Mouse (Mus musculus): ENCODE data around the gene Eva1c. TPM values are rescaled to one million over a fixed set of nuclear protein-coding genes. Genes with fewer than 3 reads are reported as not detected.

Eva1c gene
- polyA plus RNA-seq, 1 experiment from 2014 or later = 3.1 TPM

- ATAC-seq (ENCODE audit: insufficient number of reproducible peaks, low FRiP score, low TSS enrichment, low read depth) = peak; percentile 47; the same call in 1 of the 2 replicates
- H3K9ac ChIP-seq = no peak overlapping the region
- H3K4me1 ChIP-seq = peaks cover 28% of the 10 kb centered on the region
- H3K4me2 ChIP-seq (replicated peaks) = no peak overlapping the region
- no peak overlapping the region for H3K27ac ChIP-seq (replicated peaks)
- no peaks in the 10 kb centered on the region for H3K9me3 ChIP-seq (replicated peaks)
- H3K27me3 ChIP-seq = no peaks in the 10 kb centered on the region
- H3K36me3 ChIP-seq = no peaks in the 10 kb centered on the region
- no peak overlapping the region for H3K4me3 ChIP-seq (replicated peaks)
- 20% methylated on average over 7 of the region's 7 CpGs for WGBS
These were observed 41.6 kb downstream of the Eva1c start for GRCm38 (mm10) chr16:90868129-90868528.

- Histone ChIP-seq H3K9me3 (replicated peaks) (no peaks in the 10 kb centered on the region), H3K4me3 (replicated peaks) (no peak overlapping the region), H3K9ac (no peak overlapping the region), H3K27ac (replicated peaks) (no peak overlapping the region), H3K4me1 (peaks cover 20% of the 10 kb centered on the region), H3K4me2 (replicated peaks) (no peak overlapping the region), H3K36me3 (no peaks in the 10 kb centered on the region), H3K27me3 (no peaks in the 10 kb centered on the region)
- no peak for ATAC-seq (ENCODE audit: insufficient number of reproducible peaks, low FRiP score, low TSS enrichment, low read depth)
- 84% methylated on average over 4 of the region's 4 CpGs for WGBS
These were observed 42.8 kb downstream of the Eva1c start for GRCm38 (mm10) chr16:90869361-90869760.

GRCm38 (mm10) chr16:90872936-90873335 lies 46.4 kb downstream of the Eva1c start:
- Histone ChIP-seq H3K4me1 (peaks cover 6% of the 10 kb centered on the region), H3K27me3 (no peaks in the 10 kb centered on the region), H3K4me2 (replicated peaks) (no peak overlapping the region), H3K36me3 (no peaks in the 10 kb centered on the region), H3K9ac (no peak overlapping the region), H3K27ac (replicated peaks) (no peak overlapping the region), H3K9me3 (replicated peaks) (no peaks in the 10 kb centered on the region), H3K4me3 (replicated peaks) (no peak overlapping the region)
- WGBS = 66% methylated on average over 8 of the region's 8 CpGs
- no peak for ATAC-seq (ENCODE audit: insufficient number of reproducible peaks, low FRiP score, low TSS enrichment, low read depth)

GRCm38 (mm10) chr16:90874536-90874935 lies 48.0 kb downstream of the Eva1c start:
- no peak for ATAC-seq (ENCODE audit: insufficient number of reproducible peaks, low FRiP score, low TSS enrichment, low read depth)
- Histone ChIP-seq H3K9me3 (replicated peaks) (no peaks in the 10 kb centered on the region), H3K27me3 (no peaks in the 10 kb centered on the region), H3K9ac (no peak overlapping the region), H3K36me3 (no peaks in the 10 kb centered on the region), H3K4me3 (replicated peaks) (no peak overlapping the region), H3K27ac (replicated peaks) (no peak overlapping the region), H3K4me2 (replicated peaks) (no peak overlapping the region), H3K4me1 (no peaks in the 10 kb centered on the region)
- WGBS = 62% methylated on average over 5 of the region's 5 CpGs

GRCm38 (mm10) chr16:90878135-90878860 lies 51.8 kb downstream of the Eva1c start:
- ATAC-seq (ENCODE audit: insufficient number of reproducible peaks, low FRiP score, low TSS enrichment, low read depth) = no peak
- Histone ChIP-seq H3K9ac (no peak overlapping the region), H3K4me3 (replicated peaks) (no peak overlapping the region), H3K27ac (replicated peaks) (no peak overlapping the region), H3K4me1 (peaks cover 12% of the 10 kb centered on the region), H3K36me3 (no peaks in the 10 kb centered on the region), H3K9me3 (replicated peaks) (no peaks in the 10 kb centered on the region), H3K4me2 (replicated peaks) (no peak overlapping the region), H3K27me3 (no peaks in the 10 kb centered on the region)
- WGBS = 86% methylated on average over 3 of the region's 3 CpGs

- 39% methylated on average over 8 of the region's 8 CpGs for WGBS
- H3K27ac ChIP-seq (replicated peaks) = peak overlapping the region; percentile 63
- no peak overlapping the region for H3K4me2 ChIP-seq (replicated peaks)
- H3K9me3 ChIP-seq (replicated peaks) = no peaks in the 10 kb centered on the region
- H3K4me3 ChIP-seq (replicated peaks) = no peak overlapping the region
- ATAC-seq (ENCODE audit: insufficient number of reproducible peaks, low FRiP score, low TSS enrichment, low read depth) = peak; percentile 73
- H3K9ac ChIP-seq = no peak overlapping the region
- H3K36me3 ChIP-seq = no peaks in the 10 kb centered on the region
- no peaks in the 10 kb centered on the region for H3K27me3 ChIP-seq
- peaks cover 31% of the 10 kb centered on the region for H3K4me1 ChIP-seq
These were observed 56.0 kb downstream of the Eva1c start for GRCm38 (mm10) chr16:90882501-90882977.

- H3K27me3 ChIP-seq = no peaks in the 10 kb centered on the region
- no peaks in the 10 kb centered on the region for H3K9me3 ChIP-seq (replicated peaks)
- no peak overlapping the region for H3K4me2 ChIP-seq (replicated peaks)
- peak overlapping the region; percentile 39; the same call in 1 of the 2 replicates for H3K27ac ChIP-seq (replicated peaks)
- peaks cover 31% of the 10 kb centered on the region for H3K4me1 ChIP-seq
- H3K36me3 ChIP-seq = no peaks in the 10 kb centered on the region
- H3K9ac ChIP-seq = no peak overlapping the region
- ATAC-seq (ENCODE audit: insufficient number of reproducible peaks, low FRiP score, low TSS enrichment, low read depth) = no peak
- 59% methylated on average over 2 of the region's 2 CpGs for WGBS
- no peak overlapping the region for H3K4me3 ChIP-seq (replicated peaks)
These were observed 58.8 kb downstream of the Eva1c start for GRCm38 (mm10) chr16:90885351-90885750.

GRCm38 (mm10) chr16:90885781-90886565 lies 59.5 kb downstream of the Eva1c start:
- H3K27ac ChIP-seq (replicated peaks) = peak overlapping the region; percentile 39
- H3K9ac ChIP-seq = no peak overlapping the region
- H3K27me3 ChIP-seq = no peaks in the 10 kb centered on the region
- H3K4me3 ChIP-seq (replicated peaks) = no peak overlapping the region
- no peak overlapping the region for H3K4me2 ChIP-seq (replicated peaks)
- no peaks in the 10 kb centered on the region for H3K36me3 ChIP-seq
- H3K9me3 ChIP-seq (replicated peaks) = no peaks in the 10 kb centered on the region
- WGBS = 46% methylated on average over 9 of the region's 9 CpGs
- H3K4me1 ChIP-seq = peaks cover 31% of the 10 kb centered on the region
- peak; percentile 58; the same call in 1 of the 2 replicates for ATAC-seq (ENCODE audit: insufficient number of reproducible peaks, low FRiP score, low TSS enrichment, low read depth)

GRCm38 (mm10) chr16:90890683-90891082 lies 64.2 kb downstream of the Eva1c start:
- Histone ChIP-seq H3K9me3 (replicated peaks) (no peaks in the 10 kb centered on the region), H3K4me3 (replicated peaks) (no peak overlapping the region), H3K9ac (no peak overlapping the region), H3K36me3 (no peaks in the 10 kb centered on the region), H3K4me1 (peaks cover 16% of the 10 kb centered on the region), H3K4me2 (replicated peaks) (no peak overlapping the region), H3K27me3 (0 out of 2 replicates have a peak, but pooled peaks cover 2% of the 10 kb centered on the region), H3K27ac (replicated peaks) (no peak overlapping the region)
- ATAC-seq (ENCODE audit: insufficient number of reproducible peaks, low FRiP score, low TSS enrichment, low read depth) = no peak
- 83% methylated on average over 9 of the region's 9 CpGs for WGBS

- Histone ChIP-seq H3K4me1 (peaks cover 8% of the 10 kb centered on the region), H3K27ac (replicated peaks) (no peak overlapping the region), H3K4me2 (replicated peaks) (no peak overlapping the region), H3K36me3 (no peaks in the 10 kb centered on the region), H3K9ac (no peak overlapping the region), H3K27me3 (0 out of 2 replicates have a peak, but pooled peaks cover 2% of the 10 kb centered on the region), H3K9me3 (replicated peaks) (no peaks in the 10 kb centered on the region), H3K4me3 (replicated peaks) (no peak overlapping the region)
- WGBS = 54% methylated on average over 14 of the region's 14 CpGs
- no peak for ATAC-seq (ENCODE audit: insufficient number of reproducible peaks, low FRiP score, low TSS enrichment, low read depth)
These were observed 65.1 kb downstream of the Eva1c start for GRCm38 (mm10) chr16:90891601-90892000.

- ATAC-seq (ENCODE audit: insufficient number of reproducible peaks, low FRiP score, low TSS enrichment, low read depth) = no peak
- 0 out of 2 replicates have a peak, but pooled peaks cover 2% of the 10 kb centered on the region for H3K27me3 ChIP-seq
- peaks cover 7% of the 10 kb centered on the region for H3K4me1 ChIP-seq
- WGBS = 43% methylated on average over 8 of the region's 8 CpGs
- H3K27ac ChIP-seq (replicated peaks) = no peak overlapping the region
- H3K9ac ChIP-seq = no peak overlapping the region
- no peak overlapping the region for H3K4me2 ChIP-seq (replicated peaks)
- no peak overlapping the region for H3K4me3 ChIP-seq (replicated peaks)
- no peaks in the 10 kb centered on the region for H3K9me3 ChIP-seq (replicated peaks)
- H3K36me3 ChIP-seq = no peaks in the 10 kb centered on the region
These were observed 65.6 kb downstream of the Eva1c start for GRCm38 (mm10) chr16:90892081-90892480.
